Mouse (Mus musculus) small intestine, adult 2 months (tissue): ENCODE results near the gene Epdr1. TPM values are rescaled to one million over a fixed set of nuclear protein-coding genes. Genes with fewer than 3 reads are reported as not detected.
A peak's percentile ranks its signal among the peaks of the same experiment; 100 is the strongest.

Source experiments
- H3K27ac ChIP-seq: fragments of 200-500 bp; 2 replicates; pipeline ENCODE4 v1.5.1; 2012; ENCODE audit warnings: low read depth, low read length, control low read depth, inconsistent platforms; ENCODE audit not compliant: insufficient read depth
- H3K27me3 ChIP-seq: fragments of 200-500 bp; 2 replicates; pipeline ENCODE4 v1.6.1; 2012; ENCODE audit warnings: mild to moderate bottlenecking, moderate library complexity, low read length, inconsistent platforms; ENCODE audit not compliant: control insufficient read depth, insufficient read depth
- H3K36me3 ChIP-seq: fragments of 200-500 bp; 2 replicates; pipeline ENCODE4 v1.6.1; 2012; ENCODE audit warnings: mild to moderate bottlenecking, low read length, control low read depth, inconsistent platforms; ENCODE audit not compliant: control insufficient read depth, insufficient read depth
- H3K4me1 ChIP-seq: fragments of 200-500 bp; 2 replicates; pipeline ENCODE4 v1.6.1; 2012; ENCODE audit warnings: low read length, inconsistent platforms, mixed read lengths; ENCODE audit not compliant: control insufficient read depth, insufficient read depth, insufficient read length
- H3K4me3 ChIP-seq: fragments of 200-500 bp; 2 replicates; pipeline ENCODE4 v1.5.1; 2012; ENCODE audit warnings: low read depth, mild to moderate bottlenecking, control low read depth, inconsistent platforms, low read length, moderate library complexity
- CTCF ChIP-seq: fragments of 200-500 bp; IDR thresholded peaks from 2 replicates; pipeline ENCODE4 v1.5.1; 2012; ENCODE audit warnings: low read depth, mild to moderate bottlenecking, control low read depth, inconsistent platforms, low read length, moderate library complexity, mixed read lengths; ENCODE audit not compliant: insufficient replicate concordance, insufficient read length; ENCODE audit errors: extremely low read depth
- POLR2A ChIP-seq: fragments of 200-500 bp; IDR thresholded peaks from 2 replicates; pipeline ENCODE4 v1.6.1; 2012; ENCODE audit warnings: low read depth, mild to moderate bottlenecking, control low read depth, inconsistent platforms, low read length, moderate library complexity
- WGBS: fragments of 180-500 bp; shearing (Covaris S2); methylation state at CpG from one replicate; pipeline ENCODE4 v1.1.7; 2018; 5-methylcytosine and 5-hydroxymethylcytosine counted together
- polyA plus RNA-seq: library from polyadenylated mRNA; depleted of rRNA; stranded (reverse); fragments of >200 nt; gene quantifications from 2 replicates; pipeline ENCODE4 v1.2.3, GENCODE M21; 2012

Epdr1 gene
- polyA plus RNA-seq, 1 experiment, result 3.7 TPM

DNA sequence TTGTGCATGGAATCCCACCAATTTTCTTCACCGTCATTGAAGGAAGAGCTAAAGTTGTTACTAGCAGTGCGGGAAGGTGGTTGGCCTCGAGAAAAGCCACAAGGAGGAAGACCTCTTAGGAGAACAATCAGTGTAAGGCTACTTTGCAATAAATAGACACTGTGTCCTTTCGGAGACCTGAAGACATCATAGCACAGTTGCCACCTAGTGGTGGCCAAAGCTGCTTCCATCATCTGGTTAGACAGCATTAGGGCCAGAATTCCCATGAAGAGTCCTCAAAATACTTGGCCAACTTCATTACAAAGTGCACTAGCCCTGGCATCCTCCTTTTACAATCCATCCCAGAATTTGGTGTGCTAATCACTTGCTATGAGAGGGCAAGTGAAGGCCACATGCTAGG, 16.4 kb upstream of the Epdr1 start:
- no peak overlapping the region for H3K4me3 ChIP-seq
- H3K4me1 ChIP-seq, result no peaks in the 10 kb centered on the region
- no peaks in the 10 kb centered on the region for H3K36me3 ChIP-seq
- H3K27me3 ChIP-seq, result no peaks in the 10 kb centered on the region; the same call in 1 of the 2 replicates
- no peak for TF ChIP-seq CTCF
- TF ChIP-seq POLR2A, result no peak
- no peak overlapping the region for H3K27ac ChIP-seq
- 53% methylated on average over 4 of the region's 4 CpGs for WGBS

DNA sequence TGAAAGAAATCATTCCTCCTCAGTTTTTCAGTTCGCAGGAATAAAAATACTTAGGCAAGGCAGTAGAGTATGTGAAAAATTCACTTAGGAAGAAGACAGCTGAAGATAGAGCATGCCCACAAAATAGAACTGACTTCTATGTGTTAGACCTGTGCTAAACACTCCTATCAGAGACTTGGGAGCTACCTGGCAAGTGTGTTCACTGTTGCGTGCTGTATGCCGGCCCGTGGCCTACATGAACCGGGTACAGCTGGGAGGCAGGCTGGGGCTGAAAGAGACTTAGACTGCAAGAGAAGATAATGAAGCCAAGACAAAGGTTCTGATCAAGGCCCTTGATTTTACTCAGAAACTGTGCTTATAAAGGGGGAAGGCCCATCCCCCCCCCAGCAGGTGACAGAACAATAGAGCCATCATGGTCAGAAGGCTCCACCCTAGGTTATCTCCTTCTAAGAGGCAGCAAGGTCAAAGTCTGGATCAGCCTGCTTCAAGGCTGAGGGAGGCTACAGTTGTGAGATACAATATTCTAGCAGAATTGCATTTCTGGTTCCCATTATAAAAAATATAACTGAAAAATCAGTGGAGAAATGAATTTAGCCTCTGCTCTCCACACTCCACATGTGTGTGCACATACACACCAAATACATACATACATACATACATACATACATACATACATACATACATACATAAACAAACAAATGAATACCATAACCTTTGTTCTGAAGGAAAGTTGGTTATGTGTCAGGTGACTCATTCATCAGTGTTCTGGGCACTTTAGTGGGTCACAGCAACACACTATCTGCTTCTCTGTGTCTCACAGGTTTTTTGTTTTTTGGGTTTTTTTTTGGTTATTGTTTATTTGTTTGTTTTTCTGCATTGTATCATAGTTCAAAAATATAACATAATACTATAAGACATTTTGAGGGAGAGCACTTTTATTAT, 11.3 kb upstream of the Epdr1 start:
- Histone ChIP-seq H3K27ac (no peak overlapping the region), H3K4me3 (no peak overlapping the region), H3K36me3 (no peaks in the 10 kb centered on the region), H3K27me3 (no peaks in the 10 kb centered on the region), H3K4me1 (peaks cover 3% of the 10 kb centered on the region; the same call in 1 of the 2 replicates)
- TF ChIP-seq POLR2A (no peak), CTCF (no peak)
- 56% methylated on average over 5 of the region's 5 CpGs for WGBS

DNA sequence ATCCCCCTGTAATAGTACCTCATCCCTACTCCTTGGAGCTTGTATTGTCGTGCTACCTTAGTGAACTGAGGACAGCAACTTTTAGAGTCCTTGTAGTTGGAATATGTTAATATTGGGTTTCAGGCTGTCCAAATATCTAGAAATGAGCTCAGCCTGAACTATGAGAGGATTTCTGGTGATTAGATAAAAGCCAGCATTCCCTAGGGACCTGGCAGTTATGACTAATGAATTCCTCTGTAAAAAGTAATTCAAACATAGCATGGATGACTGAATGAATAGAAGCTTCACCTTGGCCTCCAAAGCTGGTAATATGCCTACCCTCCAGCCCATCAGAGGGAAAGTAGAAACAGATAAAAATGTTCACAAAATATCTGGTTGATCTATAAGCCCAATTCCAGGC, 6.7 kb upstream of the Epdr1 start:
- no peak overlapping the region for H3K4me3 ChIP-seq
- no peaks in the 10 kb centered on the region for H3K36me3 ChIP-seq
- peaks cover 9% of the 10 kb centered on the region for H3K4me1 ChIP-seq
- WGBS, result 70% methylated on average over 1 of the region's 1 CpGs
- TF ChIP-seq CTCF, result no peak
- TF ChIP-seq POLR2A, result no peak
- peaks cover 12% of the 10 kb centered on the region for H3K27me3 ChIP-seq
- no peak overlapping the region for H3K27ac ChIP-seq

DNA sequence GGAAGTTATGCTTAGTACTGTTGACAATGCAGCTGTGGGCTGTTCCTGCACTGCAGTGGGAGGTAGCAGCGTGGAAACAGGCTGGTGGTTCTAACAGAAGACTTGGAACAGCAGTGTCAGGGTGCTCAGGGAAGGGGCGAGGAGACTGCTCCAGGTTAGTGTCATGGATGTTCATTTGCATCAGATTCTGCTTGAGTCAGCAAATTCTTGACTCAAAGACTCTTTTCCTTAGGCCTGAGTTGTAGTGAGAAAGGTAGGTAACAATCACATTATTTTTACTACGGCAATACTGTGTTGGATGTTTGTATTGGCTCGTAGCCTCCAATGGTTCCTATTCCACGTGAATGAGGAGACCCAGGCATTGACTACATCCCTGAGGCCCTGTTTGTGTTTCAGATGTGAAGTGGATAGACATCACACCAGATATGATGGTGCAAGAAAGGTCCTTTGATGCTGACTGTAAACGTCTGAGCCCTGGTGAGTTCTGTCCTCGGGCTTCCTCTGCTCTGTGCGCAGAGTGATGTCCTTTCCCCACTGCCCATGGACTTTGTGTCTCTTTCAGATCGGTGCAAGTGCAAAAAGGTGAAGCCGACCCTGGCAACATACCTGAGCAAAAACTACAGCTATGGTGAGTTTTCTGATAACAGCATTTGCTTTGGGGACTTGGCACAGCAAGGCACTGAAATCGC, 5.0 kb upstream of the Epdr1 start:
- TF ChIP-seq POLR2A, result no peak
- no peak for TF ChIP-seq CTCF
- peaks cover 12% of the 10 kb centered on the region for H3K27me3 ChIP-seq
- peaks cover 6% of the 10 kb centered on the region; the same call in 1 of the 2 replicates for H3K4me1 ChIP-seq
- H3K27ac ChIP-seq, result no peak overlapping the region
- no peaks in the 10 kb centered on the region for H3K36me3 ChIP-seq
- WGBS, result 71% methylated on average over 11 of the region's 11 CpGs
- H3K4me3 ChIP-seq, result no peak overlapping the region

DNA sequence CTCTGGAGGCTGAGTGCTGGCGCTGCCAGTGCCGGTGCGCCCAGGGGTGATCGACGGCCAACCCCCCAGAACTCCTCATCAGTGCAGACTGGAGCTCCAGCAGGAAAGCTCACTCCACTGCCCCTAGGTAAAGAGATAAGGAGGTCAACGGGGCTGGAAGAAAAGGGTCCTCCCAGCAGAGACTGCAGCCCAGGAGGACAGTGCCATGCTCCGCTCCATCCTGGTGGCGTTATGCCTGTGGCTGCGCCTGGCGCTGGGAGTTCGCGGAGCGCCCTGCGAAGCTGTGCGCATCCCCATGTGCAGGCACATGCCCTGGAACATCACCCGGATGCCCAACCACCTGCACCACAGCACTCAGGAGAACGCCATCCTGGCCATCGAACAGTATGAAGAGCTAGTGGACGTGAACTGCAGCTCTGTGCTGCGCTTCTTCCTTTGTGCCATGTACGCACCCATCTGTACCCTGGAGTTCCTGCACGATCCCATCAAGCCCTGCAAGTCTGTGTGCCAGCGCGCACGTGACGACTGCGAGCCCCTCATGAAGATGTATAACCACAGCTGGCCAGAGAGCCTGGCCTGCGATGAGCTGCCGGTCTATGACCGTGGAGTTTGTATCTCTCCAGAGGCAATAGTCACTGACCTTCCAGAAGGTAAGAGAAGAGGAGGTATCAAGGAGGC, 3.6 kb upstream of the Epdr1 start:
- no peaks in the 10 kb centered on the region for H3K36me3 ChIP-seq
- TF ChIP-seq POLR2A (no peak), CTCF (no peak)
- 31% methylated on average over 30 of the region's 30 CpGs for WGBS
- H3K27me3 ChIP-seq, result peaks cover 12% of the 10 kb centered on the region
- peaks cover 11% of the 10 kb centered on the region for H3K4me1 ChIP-seq
- H3K4me3 ChIP-seq, result peak overlapping the region; percentile 50
- H3K27ac ChIP-seq, result no peak overlapping the region

DNA sequence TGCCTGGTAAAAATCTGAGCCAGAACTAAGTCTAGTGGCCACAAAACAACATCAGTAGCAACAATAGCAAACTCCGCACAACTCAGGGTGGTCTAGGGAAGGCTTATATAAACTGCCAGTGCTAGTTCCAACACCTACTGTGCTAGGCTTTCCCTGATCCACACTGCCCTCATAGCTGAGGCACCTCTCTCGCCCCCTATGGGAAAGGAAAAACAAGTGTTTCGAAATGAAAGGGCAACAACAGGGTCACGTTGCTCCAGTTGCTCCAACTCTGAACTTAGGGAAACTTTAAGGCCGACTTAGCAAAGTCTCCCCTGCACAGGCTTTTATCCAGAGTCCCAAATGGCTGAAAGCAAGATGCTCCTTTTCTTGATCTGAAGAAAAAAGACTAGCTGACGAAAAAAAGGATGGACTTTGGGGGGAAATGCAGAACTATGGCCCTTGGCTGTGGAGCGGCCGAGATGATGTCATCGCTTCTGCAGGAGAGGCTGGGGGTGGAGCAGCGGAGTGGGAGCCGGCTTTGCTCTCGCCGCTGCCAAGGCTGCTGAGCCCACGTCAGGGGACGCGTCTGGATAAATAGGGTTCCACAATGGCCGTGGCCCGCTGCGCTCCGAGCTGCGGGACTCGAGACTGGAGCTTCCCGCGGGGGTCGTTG, 3.0 kb upstream of the Epdr1 start, which contains the start of gene Sfrp4:
Gene Sfrp4 (plus strand): TSS at position 532 of the 655 bp plus-strand sequence.
- no peaks in the 10 kb centered on the region for H3K36me3 ChIP-seq
- H3K4me1 ChIP-seq, result peaks cover 11% of the 10 kb centered on the region
- H3K27ac ChIP-seq, result no peak within 1 kb of the TSS
- 5% methylated on average over 25 of the region's 25 CpGs for WGBS
- TF ChIP-seq POLR2A (no peak), CTCF (no peak)
- peak within 1 kb of the TSS; percentile 50 for H3K4me3 ChIP-seq
- H3K27me3 ChIP-seq, result peaks cover 12% of the 10 kb centered on the region
